Mouse (Mus musculus): ENCODE results near the gene Zfp292.

The Zfp292 gene

DNA sequence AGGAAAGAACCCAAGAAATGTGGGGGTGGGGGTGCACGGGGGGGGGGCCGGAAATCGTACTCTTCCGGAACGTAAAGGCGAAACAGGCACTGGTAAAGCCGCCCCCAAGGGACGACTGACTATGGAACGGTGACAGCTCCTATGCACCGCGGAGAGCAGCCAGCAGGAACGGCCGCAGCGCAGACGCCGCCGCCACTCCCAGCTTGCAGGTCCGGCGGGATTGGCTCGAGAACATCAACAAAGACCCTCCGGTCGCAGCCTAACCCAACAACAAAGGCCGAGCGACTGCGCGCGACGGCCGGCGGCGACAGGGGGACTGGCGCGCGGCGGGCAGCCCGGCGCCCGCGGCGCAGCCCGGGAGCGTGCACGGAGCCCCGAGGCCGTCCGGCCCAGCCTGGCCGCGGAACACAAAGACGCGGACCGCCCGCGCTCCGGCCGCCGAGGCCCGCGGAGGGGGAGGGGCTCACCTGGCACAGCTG is 430 bp downstream of the Zfp292 start:
- DNase-seq (ENCODE audit: low read depth, low spot score) = peak; percentile 4

DNA sequence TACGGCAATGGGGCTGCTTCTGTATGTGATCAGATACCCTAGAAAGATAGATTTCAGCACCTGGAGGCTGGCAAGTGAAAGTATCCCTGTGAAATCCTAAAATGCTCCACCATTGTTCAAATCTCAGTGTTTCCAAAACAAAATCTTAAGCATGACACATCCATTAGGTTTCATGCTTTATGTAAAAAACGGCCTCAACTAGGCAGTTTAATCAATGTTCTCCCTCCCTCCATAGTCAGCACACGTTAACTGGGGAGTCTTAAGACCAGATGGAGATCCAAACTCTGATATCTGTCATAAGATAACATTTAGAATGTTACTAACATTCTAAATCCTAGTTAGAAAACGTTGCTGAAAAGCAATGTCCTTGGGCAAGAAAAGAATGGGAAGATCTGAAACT is 909 bp downstream of the Zfp292 start:
- DNase-seq (ENCODE audit: low read depth, low spot score) = no peak

DNA sequence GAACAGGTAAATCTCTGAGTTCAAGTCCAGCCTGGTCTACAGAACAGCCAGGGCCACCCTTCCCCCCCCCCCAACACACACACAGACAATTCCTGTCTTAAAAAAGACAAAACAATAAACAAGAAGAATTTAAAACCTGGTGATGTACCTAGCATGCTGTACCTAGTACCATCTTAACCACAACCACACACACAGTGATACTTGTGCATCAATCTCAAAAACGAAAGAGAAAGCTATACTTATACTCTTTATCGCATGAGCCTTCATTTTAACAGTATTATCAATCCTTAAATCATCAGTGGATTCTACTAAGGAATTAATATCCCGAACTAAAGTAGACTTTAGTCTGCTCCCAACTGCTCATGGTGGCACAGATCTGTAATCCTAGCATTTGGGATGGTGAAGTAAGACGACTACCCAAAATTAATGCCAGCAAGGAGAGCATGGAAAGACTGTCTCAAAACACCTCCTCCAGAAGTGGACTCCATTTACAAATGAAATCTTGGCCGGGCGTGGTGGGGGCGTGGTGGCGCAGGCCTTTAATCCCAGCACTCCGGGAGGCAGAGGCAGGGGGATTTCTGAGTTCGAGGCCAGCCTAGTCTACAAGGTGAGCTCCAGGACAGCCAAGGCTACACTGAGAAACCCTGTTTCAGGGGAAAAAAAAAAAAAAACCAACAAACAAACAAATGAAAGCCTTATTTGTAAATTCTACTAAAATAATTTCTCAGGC is 1.7 kb downstream of the Zfp292 start:
- no peak for DNase-seq (ENCODE audit: low read depth, low spot score)

DNA sequence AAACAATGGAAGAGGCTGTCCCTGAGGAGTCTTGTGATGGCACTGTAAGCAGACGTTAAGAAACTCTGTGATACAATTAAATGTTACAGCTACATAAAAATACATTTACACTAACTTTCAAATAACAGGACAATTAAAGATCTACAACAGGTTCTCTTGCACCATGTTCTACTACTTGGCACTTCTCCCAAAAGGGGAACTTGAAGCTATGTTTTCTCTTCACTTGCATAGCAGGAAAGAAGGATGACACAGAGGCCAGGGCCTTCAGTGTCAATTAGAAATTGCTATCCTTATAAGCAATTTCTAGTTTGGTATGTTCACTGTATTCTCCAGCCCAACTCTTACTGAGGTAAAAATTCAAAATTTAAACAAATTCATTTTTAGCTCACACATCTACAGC is 8.5 kb downstream of the Zfp292 start:
- DNase-seq (ENCODE audit: low read depth, low spot score) = no peak

DNA sequence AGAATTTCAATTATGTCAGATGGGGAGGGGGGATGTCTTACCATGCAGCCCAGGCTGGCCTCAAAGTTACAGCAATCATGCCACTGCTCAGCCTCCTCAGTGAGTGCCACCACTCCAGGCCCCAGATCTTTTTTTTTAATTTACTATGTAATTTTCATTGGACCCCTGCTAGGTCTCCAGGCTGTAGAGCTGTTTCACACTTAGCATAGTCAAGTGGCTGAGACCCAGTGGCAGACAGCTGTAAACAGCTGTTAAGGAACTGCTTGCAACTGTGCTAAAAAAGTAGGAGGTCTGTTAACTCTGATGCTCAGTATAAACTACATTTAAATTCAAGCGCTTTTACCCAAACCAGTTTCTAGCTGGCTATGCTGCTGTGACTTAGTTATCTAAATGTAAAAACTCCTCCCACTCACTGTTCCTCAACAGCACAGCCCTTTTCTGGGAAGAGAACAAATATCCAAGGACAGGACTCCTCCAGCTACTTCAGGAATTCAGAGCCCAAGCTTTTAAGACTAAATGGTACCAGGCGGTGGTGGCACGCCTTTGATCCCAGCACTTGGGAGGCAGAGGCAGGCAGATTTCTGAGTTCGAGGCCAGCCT is 9.8 kb downstream of the Zfp292 start:
- no peak for DNase-seq (ENCODE audit: low read depth, low spot score)

DNA sequence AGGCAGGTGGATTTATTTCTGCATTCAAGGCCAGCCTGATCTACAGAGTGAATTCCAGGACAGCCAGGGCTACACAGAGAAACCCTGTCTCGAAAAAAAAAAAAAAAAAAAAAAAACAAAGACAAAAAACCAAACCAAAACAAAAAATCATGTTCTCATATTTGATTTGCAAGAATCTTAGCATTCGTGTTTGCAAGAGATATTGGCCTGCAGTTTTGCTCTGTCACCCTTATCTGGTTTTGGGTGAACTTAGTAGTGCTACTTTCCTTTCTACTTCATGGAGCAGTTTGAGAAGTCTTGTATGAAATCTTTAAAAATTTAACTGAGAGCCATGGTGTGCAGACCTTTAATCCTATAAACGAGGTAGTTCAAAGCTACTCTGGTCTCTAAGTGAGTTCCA is 12.9 kb downstream of the Zfp292 start:
- no peak for DNase-seq (ENCODE audit: low read depth, low spot score)

DNA sequence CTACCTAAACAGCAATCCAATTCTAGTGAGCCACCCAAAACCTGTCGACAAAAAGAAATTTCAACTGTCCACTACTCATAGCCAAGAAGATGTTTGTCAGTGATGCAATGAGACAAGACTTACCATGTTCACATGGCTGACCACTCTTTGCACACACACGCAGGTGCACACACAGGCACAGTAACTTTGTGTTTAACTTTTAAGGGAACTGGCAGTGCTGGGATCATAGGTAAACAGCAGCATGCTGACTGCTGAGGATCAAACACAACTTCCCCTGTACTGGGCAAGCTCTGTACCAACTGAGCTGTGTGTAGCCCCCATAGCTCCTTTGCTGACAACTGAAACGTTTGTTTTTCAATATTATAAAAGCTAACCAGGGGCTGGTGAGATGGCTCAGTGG is 21.3 kb downstream of the Zfp292 start:
- no peak for DNase-seq (ENCODE audit: low read depth, low spot score)

DNA sequence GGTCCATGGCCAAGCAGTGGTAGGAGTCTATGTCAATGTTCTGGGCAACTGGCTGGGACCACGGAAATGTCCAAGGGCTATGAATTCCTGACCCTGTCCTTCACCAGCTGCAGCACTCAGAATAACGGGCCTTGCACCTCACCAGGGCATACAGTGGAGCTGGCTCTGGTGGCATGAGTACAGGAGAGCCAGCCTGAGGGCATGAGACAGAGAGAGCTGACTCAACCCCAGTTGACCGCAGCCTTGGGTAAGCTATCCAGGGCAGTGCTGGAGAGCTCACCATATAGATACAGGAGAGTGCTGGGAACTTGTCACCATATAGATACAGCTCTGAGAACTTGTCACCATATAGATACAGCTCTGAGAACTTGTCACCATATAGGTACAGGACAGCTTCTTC is 23.3 kb downstream of the Zfp292 start:
- DNase-seq (ENCODE audit: low read depth, low spot score) = no peak

DNA sequence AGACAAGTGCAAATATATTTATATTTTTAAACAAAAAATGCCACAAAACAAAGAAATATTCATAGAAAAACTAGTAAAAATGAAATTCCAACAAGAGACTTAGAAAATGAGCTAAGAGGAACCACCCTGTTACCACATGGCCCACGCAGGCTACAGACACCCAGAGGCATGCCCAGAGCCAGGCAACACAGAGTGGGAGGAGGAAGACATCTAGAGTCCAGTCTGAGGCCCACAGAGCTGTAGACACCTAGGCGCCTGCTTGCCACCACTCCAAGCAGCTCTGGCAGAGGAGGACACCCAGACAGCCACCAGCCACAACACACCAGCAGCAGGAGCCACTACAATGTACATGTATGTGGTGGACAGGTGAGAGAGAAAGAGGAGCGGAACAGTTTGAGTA is 23.9 kb downstream of the Zfp292 start:
- no peak for DNase-seq (ENCODE audit: low read depth, low spot score)

DNA sequence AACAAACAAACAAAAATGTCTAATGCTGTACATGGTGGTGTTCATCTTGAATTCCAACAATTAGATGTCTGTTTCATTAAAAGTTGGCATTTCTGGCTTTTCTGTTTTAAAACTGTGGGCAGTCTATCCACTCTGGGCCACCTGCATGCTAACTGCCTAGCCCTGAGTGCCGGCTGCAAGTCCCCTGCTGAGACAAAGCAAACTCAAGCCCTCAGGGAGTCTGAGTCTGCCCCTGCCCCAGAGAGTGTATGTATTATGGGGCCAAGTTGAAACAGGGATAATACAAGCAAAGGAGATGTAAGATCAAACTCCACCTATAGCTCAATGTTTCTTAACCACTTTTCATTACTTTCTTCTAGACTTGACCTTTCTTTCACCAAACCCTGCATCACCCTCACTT is 26.8 kb downstream of the Zfp292 start:
- no peak for DNase-seq (ENCODE audit: low read depth, low spot score)

DNA sequence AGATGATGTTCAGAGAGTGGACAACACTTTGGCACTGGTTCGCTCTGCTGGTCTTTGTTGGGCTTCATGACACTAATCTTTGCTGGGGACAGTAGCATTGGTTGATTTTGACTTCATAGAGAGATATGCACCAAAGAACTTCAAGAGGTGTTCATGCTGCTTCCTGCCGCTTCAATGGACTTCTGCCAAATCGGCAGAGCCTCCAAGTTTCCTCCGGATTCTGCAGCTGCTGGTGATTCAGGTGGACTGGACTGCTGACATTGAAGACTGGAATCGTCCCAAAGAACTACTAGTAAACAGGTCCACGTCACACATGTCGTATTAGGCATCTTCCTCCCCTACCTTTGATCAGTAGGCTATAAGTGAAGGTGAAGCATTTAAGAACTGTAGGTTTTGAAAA is 30.7 kb downstream of the Zfp292 start:
- no peak for DNase-seq (ENCODE audit: low read depth, low spot score)

DNA sequence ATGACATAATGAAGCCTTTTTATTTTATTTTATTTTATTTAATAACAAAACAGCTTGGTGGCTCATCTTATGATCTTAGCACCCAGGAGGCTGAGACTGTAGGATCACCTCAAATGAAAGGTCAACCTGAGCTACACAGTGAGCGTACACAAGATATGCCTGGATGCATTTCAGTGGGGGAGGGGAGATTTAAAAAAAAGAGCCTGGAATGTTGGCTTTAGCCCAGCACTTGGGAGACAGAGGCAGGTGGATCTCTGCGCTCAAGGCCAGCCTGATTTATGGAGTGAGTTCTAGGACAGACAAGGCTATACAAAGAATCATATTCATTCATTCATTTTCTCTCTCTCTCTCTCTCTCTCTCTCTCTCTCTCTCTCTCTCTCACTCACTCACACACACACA is 32.6 kb downstream of the Zfp292 start:
- no peak for DNase-seq (ENCODE audit: low read depth, low spot score)

DNA sequence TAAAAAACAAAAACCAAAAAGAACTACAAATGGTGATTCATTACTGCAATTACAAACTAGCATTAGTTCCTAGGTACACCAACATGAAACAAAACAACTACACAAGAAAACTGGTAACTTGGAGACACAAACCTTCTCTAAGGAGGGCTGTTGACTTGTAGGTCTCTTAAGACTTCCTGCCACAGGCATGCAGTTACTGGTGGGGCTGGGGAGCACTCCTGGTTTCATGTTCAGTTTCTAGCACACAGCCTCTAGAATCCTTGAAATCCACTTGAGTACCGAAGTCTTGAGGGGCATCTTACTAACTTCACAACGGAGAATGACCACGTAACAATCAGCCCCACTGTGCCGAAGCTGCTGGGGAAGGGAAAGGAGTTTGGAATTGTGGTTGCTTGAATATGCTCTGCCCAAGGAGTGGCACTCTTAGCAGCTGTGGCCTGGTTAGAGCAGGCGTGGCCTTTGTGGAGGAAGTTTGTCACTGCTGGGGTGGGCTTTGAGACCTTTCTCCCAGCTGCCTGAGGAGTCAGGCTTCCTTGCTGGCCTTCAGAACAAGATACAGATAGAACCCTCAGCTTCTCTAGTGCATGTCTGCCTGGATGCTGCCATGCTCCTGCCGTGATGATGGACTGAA is 35.0 kb downstream of the Zfp292 start:
- DNase-seq (ENCODE audit: low read depth, low spot score) = no peak

DNA sequence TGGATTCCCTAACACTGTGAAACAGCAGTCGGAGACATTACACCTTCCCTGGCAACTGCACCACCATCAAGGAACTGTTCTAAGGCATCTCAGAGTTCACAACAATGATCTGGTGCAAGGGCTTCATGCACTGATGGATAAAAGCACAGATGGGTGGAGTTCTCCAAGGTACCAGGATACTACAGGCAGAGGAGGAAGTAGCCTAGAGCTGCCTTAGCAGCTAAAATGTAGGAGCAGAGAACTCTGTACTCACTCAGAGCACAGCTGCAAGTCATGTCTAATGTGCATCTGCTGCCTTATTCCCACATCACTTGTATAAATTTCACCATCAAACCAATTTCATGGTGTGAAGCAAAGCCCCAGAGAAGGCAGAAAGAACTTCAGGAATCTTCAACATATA is 38.9 kb downstream of the Zfp292 start:
- DNase-seq (ENCODE audit: low read depth, low spot score) = no peak

DNA sequence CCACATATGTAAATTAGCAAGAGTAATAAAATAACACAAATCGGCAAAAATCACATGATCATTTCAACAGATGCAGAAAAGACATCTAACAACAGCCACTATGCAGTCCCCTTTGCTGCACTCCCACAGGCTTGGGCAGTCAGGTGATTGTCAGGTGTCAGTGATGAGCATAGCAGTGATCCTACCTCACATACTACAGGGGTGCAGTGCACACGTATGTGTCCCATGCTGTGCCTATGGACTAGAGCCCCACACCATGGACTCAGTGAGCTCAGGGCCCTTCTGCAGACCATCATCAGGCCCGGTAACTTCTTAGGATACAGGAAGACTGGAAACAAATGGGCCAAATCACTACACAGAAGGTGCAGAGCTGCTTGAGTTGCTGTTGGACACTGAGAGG is 39.9 kb downstream of the Zfp292 start:
- no peak for DNase-seq (ENCODE audit: low read depth, low spot score)

DNA sequence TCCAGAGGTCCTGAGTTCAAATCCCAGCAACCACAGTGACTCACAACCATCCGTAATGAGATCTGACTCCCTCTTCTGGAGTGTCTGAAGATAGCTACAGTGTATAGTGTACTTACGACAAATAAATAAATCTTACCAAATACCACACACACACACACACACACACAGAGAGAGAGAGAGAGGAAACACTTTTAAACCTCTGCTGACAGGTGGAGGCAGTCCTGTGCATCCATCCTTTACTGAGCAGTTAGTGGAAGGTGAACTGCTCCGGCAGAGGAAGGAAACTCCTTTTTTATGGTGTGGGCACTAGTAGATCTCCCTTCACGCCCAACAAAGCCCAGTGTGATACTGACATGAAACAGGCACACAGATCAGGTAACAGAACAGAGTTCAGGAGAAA is 51.3 kb downstream of the Zfp292 start:
- no peak for DNase-seq (ENCODE audit: low read depth, low spot score)

DNA sequence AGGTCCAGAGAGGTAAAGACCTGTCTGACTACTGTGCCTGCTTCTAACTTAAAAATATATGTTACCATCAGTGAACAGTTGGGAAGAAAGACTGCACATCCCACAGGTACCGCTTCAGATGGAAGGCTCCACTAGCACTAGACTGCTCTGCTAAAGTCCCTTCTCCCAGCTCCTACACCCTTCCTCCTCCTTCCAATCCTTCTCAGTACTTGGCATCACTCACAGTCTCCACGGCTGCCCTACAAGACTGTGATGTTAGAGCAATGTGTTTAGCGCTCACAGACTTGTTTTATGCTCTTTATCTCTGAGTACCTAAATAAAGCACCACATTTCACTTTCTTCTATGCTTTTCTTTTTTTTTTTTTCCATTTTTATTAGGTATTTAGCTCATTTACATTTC is 53.3 kb downstream of the Zfp292 start:
- DNase-seq (ENCODE audit: low read depth, low spot score) = no peak

DNA sequence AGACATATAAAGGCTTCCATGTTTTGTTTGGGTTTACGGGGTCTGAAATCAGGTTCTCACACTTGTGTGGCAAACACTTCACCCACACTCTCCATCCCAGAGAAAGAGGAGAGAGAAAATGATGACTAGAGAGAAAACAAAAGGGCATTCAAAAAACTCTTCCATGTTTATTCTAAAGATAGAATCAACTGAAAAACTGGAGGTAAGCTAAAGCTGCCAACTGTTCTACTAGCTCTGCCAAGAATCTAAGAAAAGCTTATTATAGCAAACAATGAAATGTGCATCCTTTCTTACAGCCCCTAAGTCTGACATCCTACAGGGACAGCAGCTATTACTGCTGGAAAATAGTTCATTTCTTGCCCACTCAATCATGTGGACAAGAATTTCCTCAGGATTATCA is 58.9 kb downstream of the Zfp292 start:
- no peak for DNase-seq (ENCODE audit: low read depth, low spot score)

DNA sequence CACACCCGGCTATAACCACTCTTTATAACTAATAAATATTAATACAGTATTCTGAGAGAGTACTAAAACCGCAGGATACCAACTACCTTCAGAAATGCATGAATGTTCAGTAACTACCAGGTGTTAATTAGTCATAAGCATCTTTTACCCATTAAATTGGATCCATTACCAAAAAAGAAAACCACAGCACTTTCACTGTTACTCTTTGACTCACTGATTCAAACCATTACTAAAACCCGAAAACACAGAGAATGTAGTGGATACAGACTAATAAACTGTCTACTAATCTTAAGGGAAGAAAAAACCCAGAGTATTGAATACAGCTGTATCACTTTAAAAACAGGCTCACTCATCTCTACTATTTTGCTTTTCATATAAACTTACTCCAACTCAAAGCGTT is 62.9 kb downstream of the Zfp292 start:
- DNase-seq (ENCODE audit: low read depth, low spot score) = no peak

DNA sequence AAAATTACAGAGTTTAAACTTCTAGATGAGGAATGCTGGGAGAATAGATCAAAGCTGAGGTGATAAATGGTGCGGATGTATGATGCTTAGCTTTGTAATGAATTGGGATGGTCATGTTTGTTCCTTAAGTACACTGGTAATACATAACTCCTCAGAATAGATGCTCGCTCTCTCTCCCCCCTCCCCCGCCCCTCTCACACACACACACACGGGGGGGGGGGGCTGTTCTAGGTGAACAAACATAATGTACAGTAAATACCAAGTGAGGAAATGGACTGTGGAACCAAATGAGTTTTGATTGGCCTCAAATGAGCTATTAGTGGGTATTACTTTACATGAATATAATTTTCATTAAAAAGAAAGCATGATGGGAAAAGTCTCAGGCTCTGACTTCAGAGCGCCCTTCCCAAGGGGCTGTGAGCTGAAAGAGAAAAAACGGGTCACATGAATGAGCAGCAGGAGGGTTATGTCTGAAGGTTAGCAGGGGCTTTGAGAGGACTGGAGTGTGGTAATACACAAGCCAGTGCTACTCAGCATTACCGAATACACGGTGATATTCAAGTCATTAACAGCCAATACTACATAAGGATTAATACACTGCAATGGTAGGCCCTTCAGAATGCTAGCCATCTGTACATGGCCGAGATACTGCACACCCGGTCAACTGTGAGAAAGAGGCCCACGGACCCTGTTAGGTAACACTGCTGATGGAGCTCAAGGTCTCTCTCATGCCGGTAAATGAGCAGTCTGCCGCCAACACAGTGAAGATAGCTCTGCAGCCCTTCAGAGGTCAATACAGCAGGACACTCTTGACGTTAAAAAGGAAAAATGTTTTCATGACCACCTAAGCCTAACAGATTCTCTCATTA is 81.4 kb downstream of the Zfp292 start:
- DNase-seq (ENCODE audit: low read depth, low spot score) = no peak

DNA sequence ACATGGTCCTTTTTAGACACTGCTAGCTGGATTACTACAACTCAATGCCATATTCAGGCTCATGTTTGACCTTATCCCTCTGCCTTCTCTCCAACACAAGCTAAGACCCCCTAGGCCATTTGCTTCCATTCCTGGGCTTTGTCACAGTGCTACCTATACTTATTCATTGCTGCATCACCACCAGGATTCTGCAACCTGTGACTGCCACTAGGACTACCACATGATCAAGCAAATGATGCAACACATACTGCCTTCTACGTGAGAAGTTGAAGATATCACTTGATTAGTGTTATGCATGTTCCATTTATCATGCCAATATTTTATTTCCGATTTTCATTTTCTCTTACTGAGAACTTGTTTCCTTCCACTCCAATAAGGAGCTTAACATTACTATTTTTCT is 84.8 kb downstream of the Zfp292 start:
- DNase-seq (ENCODE audit: low read depth, low spot score) = no peak

DNA sequence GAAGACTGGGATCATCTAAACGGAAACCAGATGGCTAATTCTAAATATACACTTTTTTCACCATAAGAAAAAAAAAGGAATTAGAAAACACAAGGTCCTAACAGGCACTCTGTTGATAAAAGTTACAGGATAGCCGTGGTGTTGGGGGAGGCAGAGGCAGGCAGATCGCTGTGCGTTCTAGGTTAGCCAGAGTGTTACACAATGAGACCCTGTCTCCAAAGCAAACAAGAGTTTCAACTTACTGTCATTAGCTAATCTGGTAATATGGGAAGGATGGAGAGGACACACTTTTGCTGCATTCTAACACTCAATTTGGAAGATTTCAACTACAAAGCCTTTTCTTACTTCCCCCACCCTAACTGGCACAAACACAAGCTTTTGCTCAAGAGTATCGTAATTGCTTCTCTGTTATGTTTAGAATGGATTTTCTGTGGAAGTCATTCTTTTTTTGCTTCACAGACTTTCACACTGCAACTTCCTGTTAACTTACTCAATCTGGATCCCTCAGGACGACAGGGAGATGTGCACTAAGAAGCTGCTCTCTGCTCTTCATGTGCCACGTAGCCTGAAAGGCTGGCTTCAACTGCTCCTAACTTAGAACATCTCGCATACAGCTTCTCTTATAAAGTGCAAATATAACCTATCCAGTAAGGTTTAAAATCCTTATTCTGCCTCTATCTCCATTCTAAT is 85.3 kb downstream of the Zfp292 start:
- no peak for DNase-seq (ENCODE audit: low read depth, low spot score)

All from brain, embryonic 18.5 days (tissue).